ENCODE assay signal across 20 mouse cellular contexts in the genomic region with DNA sequence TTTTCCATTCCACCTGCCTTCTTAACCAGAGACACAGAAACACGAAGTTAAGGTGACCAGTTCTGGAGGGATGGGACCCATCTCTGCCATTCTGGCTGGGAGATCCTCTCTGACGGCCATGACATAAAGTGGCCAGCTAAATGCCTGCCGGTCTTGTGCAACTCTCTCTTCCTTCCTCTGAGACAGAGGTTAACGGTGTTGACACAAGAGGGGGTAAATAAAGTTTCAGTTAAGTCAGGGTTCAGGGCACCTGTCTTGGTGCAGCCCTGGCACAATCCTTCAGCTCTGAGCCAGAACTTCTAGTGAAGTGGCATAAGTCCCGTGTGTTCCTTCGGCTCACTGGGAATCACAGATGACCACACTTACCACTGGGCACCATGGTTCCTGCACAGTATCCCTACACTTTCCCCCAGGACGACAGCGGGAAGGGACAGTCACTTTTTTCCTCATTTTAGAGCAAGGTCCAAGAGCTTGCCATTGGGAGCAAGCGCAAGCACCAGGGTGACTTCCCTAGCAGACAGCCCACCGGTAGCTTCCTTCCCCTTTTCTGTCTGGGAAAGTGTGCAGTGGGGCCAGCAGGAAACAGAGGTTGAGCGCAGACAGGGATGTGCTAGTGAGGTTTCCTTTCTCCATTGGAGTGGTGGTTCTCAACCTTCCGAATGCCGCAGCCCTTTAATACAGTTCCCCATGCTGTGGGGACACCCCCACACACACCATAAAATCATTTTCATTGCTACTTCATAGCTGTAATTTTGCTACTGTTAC. TPM values are rescaled to one million over a fixed set of nuclear protein-coding genes. Genes with fewer than 3 reads are reported as not detected.
DNase-seq lines count a peak whose midpoint lies in the region; ATAC-seq and TF ChIP-seq lines count a peak whose summit lies in the region.
"Had no signal": no experiment of that assay in that cellular context is flagged by ENCODE, and none has a peak within 500 bp of the region (broad histone marks: within the 10 kb centered on the region; RNA-seq: fewer than 3 reads in every experiment).

No protein-coding gene starts in this region.

- peaks cover 0 to 6% of the 10 kb centered on the region in 2 experiments; a peak in 2 of 4 replicates for H3K36me3 ChIP-seq in MEL (ENCODE audit: control insufficient read depth in 1 of 2, insufficient read depth in 2 of 2, low read length in 2 of 2)
- H3K36me3 ChIP-seq in liver, postnatal 0 days (replicated peaks; ENCODE audit: insufficient read depth, low read length), result no peaks in the 10 kb centered on the region
- H3K36me3 ChIP-seq in midbrain, embryonic 14.5 days (ENCODE audit: control insufficient read depth, insufficient read depth, low read length), result no peaks in the 10 kb centered on the region
- H3K36me3 ChIP-seq in hindbrain, embryonic 12.5 days, result no peaks in the 10 kb centered on the region
- H3K36me3 ChIP-seq: embryonic facial prominence, embryonic 10.5 days; G1E; intestine, embryonic 15.5 days; midbrain, embryonic 15.5 days had no signal

- H3K27ac ChIP-seq in MEL (ENCODE audit: control insufficient read depth, low read depth, low read length), result no peak overlapping the region
- peak overlapping the region; percentile 67 for H3K27ac ChIP-seq in liver, postnatal 0 days (ENCODE audit: low read depth)
- no peak overlapping the region for H3K27ac ChIP-seq in midbrain, embryonic 14.5 days (replicated peaks; ENCODE audit: low read depth, low read length)
- H3K27ac ChIP-seq in hindbrain, embryonic 12.5 days, result no peak overlapping the region
- no peak overlapping the region for H3K27ac ChIP-seq in left cerebral cortex, adult 2 months
- H3K27ac ChIP-seq: embryonic facial prominence, embryonic 10.5 days; hindbrain, embryonic 14.5 days; intestine, embryonic 15.5 days; kidney, postnatal 0 days; layer of hippocampus, adult 2 months; midbrain, embryonic 15.5 days had no signal

- DNase-seq in 416B (ENCODE audit: low read depth) (peak; percentile 80), MEL (ENCODE audit: low read depth, low spot score) (peak; percentile 49), liver (peak; percentile 20)
- peak; percentile 23 for DNase-seq in liver, postnatal 0 days
- DNase-seq in midbrain, embryonic 14.5 days, result no peak
- DNase-seq in left cerebral cortex, adult 2 months (ENCODE audit: extremely low spot score in 1 of 2, low spot score in 2 of 2), result no peak
- DNase-seq: cerebellum, adult 18-20 months; cerebellum, postnatal 36 days; heart, postnatal 10 days; thymus, postnatal 4 days had no signal

- H3K9me3 ChIP-seq in MEL (replicated peaks; ENCODE audit: insufficient read depth, low read length), result no peaks in the 10 kb centered on the region
- no peaks in the 10 kb centered on the region for H3K9me3 ChIP-seq in liver, postnatal 0 days (ENCODE audit: low read length)
- H3K9me3 ChIP-seq in midbrain, embryonic 14.5 days (ENCODE audit: control insufficient read depth, low read length), result no peaks in the 10 kb centered on the region
- peaks cover 4% of the 10 kb centered on the region; the same call in 1 of the 2 replicates for H3K9me3 ChIP-seq in hindbrain, embryonic 12.5 days (replicated peaks)
- H3K9me3 ChIP-seq: intestine, embryonic 15.5 days; midbrain, embryonic 15.5 days had no signal

- intact Hi-C loops in left cerebral cortex, adult 2 months (cut with DNase I), result no loop called here

- WGBS in liver, postnatal 0 days (ENCODE audit: insufficient replicate concordance), result 29% methylated on average over 13 of the region's 13 CpGs
- WGBS in midbrain, embryonic 14.5 days, result 90% methylated on average over 13 of the region's 13 CpGs
- WGBS in hindbrain, embryonic 12.5 days, result 87% methylated on average over 13 of the region's 13 CpGs

- peak; percentile 64 for ATAC-seq in liver, postnatal 0 days
- no peak for ATAC-seq in midbrain, embryonic 14.5 days (ENCODE audit: low FRiP score, low TSS enrichment)
- ATAC-seq in hindbrain, embryonic 12.5 days (ENCODE audit: low FRiP score), result no peak
- ATAC-seq: CD4-positive, CD25-positive, alpha-beta regulatory T cell, adult 4 months; forebrain, embryonic 14.5 days; intestine, embryonic 15.5 days; midbrain, embryonic 15.5 days had no signal

- TF ChIP-seq EP300 in MEL (IDR thresholded peaks at IDR 0.05; ENCODE audit: low read depth in 1 of 2, low read length in 2 of 2), result no peak
- TF ChIP-seq EP300 in liver, postnatal 0 days (IDR thresholded peaks at IDR 0.05; ENCODE audit: low read depth), result no peak

- no peaks in the 10 kb centered on the region for H3K79me2 ChIP-seq in MEL (ENCODE audit: control insufficient read depth, insufficient read depth, low read length, poor library complexity)

- no peak for TF ChIP-seq POLR2A in MEL (IDR thresholded peaks at IDR 0.05; ENCODE audit: control insufficient read depth in 1 of 2, insufficient read depth in 1 of 2, low read depth in 1 of 2, low read length in 2 of 2, poor library complexity in 1 of 2)

- no peak for TF ChIP-seq CTCF in MEL (IDR thresholded peaks at IDR 0.05 in 2 of 3, conservative IDR thresholded peaks at IDR 0.05 in 1 of 3; ENCODE audit: control insufficient read depth in 1 of 3, insufficient read depth in 1 of 3, low read depth in 2 of 3, low read length in 3 of 3, poor library complexity in 1 of 3, severe bottlenecking in 1 of 3)
- no peak for TF ChIP-seq CTCF in liver, postnatal 0 days (IDR thresholded peaks at IDR 0.05; ENCODE audit: low read depth)
- TF ChIP-seq CTCF in left cerebral cortex, adult 2 months (IDR thresholded peaks at IDR 0.05), result no peak

- TF ChIP-seq RAD21 in MEL (IDR thresholded peaks at IDR 0.05; ENCODE audit: low read depth, low read length), result no peak

- H3K4me3 ChIP-seq in MEL (ENCODE audit: control insufficient read depth in 1 of 2, insufficient read depth in 1 of 2, low read depth in 2 of 2, low read length in 2 of 2), result no peak overlapping the region
- H3K4me3 ChIP-seq in liver, postnatal 0 days (ENCODE audit: low read depth, low read length), result no peak overlapping the region
- no peak overlapping the region for H3K4me3 ChIP-seq in midbrain, embryonic 14.5 days (replicated peaks; ENCODE audit: low read depth, low read length)
- no peak overlapping the region for H3K4me3 ChIP-seq in hindbrain, embryonic 12.5 days
- H3K4me3 ChIP-seq in left cerebral cortex, adult 2 months, result no peak overlapping the region
- H3K4me3 ChIP-seq: embryonic facial prominence, embryonic 10.5 days; intestine, embryonic 15.5 days; layer of hippocampus, adult 2 months; midbrain, embryonic 15.5 days had no signal

- H3K27me3 ChIP-seq in MEL (ENCODE audit: control insufficient read depth in 1 of 2, insufficient read depth in 2 of 2, low read length in 2 of 2), result no peaks in the 10 kb centered on the region
- no peaks in the 10 kb centered on the region for H3K27me3 ChIP-seq in liver, postnatal 0 days (ENCODE audit: insufficient read depth, low read length)
- no peaks in the 10 kb centered on the region for H3K27me3 ChIP-seq in midbrain, embryonic 14.5 days (ENCODE audit: control insufficient read depth, insufficient read depth, low read length)
- H3K27me3 ChIP-seq in hindbrain, embryonic 12.5 days, result no peaks in the 10 kb centered on the region
- H3K27me3 ChIP-seq: intestine, embryonic 15.5 days; midbrain, embryonic 15.5 days had no signal

- no peak overlapping the region for H3K9ac ChIP-seq in MEL (ENCODE audit: control insufficient read depth, low read depth, low read length, poor library complexity, severe bottlenecking)
- H3K9ac ChIP-seq in liver, postnatal 0 days (replicated peaks), result no peak overlapping the region
- H3K9ac ChIP-seq in midbrain, embryonic 14.5 days (replicated peaks; ENCODE audit: low read length), result no peak overlapping the region
- H3K9ac ChIP-seq in hindbrain, embryonic 12.5 days, result no peak overlapping the region
- H3K9ac ChIP-seq: hindbrain, embryonic 14.5 days; intestine, embryonic 15.5 days; midbrain, embryonic 15.5 days had no signal

- peaks cover 8 to 16% of the 10 kb centered on the region in 2 experiments for H3K4me1 ChIP-seq in MEL (ENCODE audit: control insufficient read depth in 1 of 2, insufficient read depth in 2 of 2, low read length in 2 of 2)
- H3K4me1 ChIP-seq in liver, postnatal 0 days (ENCODE audit: insufficient read depth), result peaks cover 18% of the 10 kb centered on the region
- H3K4me1 ChIP-seq in midbrain, embryonic 14.5 days (ENCODE audit: control insufficient read depth, insufficient read depth, low read length), result no peaks in the 10 kb centered on the region
- H3K4me1 ChIP-seq in hindbrain, embryonic 12.5 days, result no peaks in the 10 kb centered on the region
- H3K4me1 ChIP-seq: intestine, embryonic 15.5 days; midbrain, embryonic 15.5 days had no signal

- peak overlapping the region; percentile 51 for H3K4me2 ChIP-seq in liver, postnatal 0 days (ENCODE audit: low read depth, low read length)
- H3K4me2 ChIP-seq in midbrain, embryonic 14.5 days (ENCODE audit: low read length), result no peak overlapping the region
- no peak overlapping the region for H3K4me2 ChIP-seq in hindbrain, embryonic 12.5 days (replicated peaks)
- H3K4me2 ChIP-seq: hindbrain, embryonic 14.5 days; intestine, embryonic 15.5 days; midbrain, embryonic 15.5 days had no signal

TF ChIP-seq in MEL, 35 proteins besides CTCF, POLR2A, EP300 and RAD21 (continues in another document):
- TF ChIP-seq CHD1 (IDR thresholded peaks at IDR 0.05; ENCODE audit: low read depth, low read length) (no peak), SMC3 (IDR thresholded peaks at IDR 0.05; ENCODE audit: low read depth, low read length) (no peak), NRF1 (IDR thresholded peaks at IDR 0.05; ENCODE audit: insufficient read depth, low read depth, low read length, poor library complexity, severe bottlenecking) (no peak), TCF12 (IDR thresholded peaks at IDR 0.05; ENCODE audit: low read depth, low read length) (no peak), POLR2AphosphoS5 (IDR thresholded peaks at IDR 0.05; ENCODE audit: borderline replicate concordance, low read depth, low read length) (no peak), CHD2 (IDR thresholded peaks at IDR 0.05; ENCODE audit: low read length) (no peak), GABPA (IDR thresholded peaks at IDR 0.05; ENCODE audit: low read depth, low read length) (no peak), NELFE (IDR thresholded peaks at IDR 0.05; ENCODE audit: low read depth, low read length) (no peak), TAL1 (IDR thresholded peaks at IDR 0.05; ENCODE audit: low read length) (no peak), MYB (IDR thresholded peaks at IDR 0.05; ENCODE audit: low read depth, low read length) (no peak), MAX (IDR thresholded peaks at IDR 0.05; ENCODE audit: low read length) (no peak), UBTF (IDR thresholded peaks at IDR 0.05; ENCODE audit: borderline replicate concordance, insufficient read depth, low read depth, low read length) (no peak)

RNA-seq across cellular contexts. Expression of gene Fry, which starts 58.0 kb away (rescaled TPM):
- 2.3 TPM in 2 replicates for total RNA-seq in MEL (2012; rRNA removed)
- polyA plus RNA-seq in MEL (2012; ENCODE audit: insufficient read depth in 1 of 2, insufficient read length in 2 of 2, low read depth in 1 of 2, low replicate concordance in 2 of 2, missing spikeins in 1 of 2), result 1 to 10 TPM in 1 of 2 experiments, not detected in 1; 1.9 TPM
- polyA plus RNA-seq in liver, postnatal 0 days (2015; fragmentation: Nextera tagmentation; extraction: Ambion mirVana), result 2.0 and 3.2 TPM in 2 replicates
- polyA plus RNA-seq in midbrain, embryonic 14.5 days (2014; fragmentation: Nextera tagmentation; extraction: Ambion mirVana), result 65.9 and 68.5 TPM in 2 replicates
- 27.9 and 30.1 TPM in 2 replicates for polyA plus RNA-seq in hindbrain, embryonic 12.5 days (2016; fragmentation: Nextera tagmentation; extraction: Ambion mirVana)
- 100 to 1,000 TPM; 194 to 203 TPM for total RNA-seq in left cerebral cortex, adult 2 months (2021)

Comparison
In these comparisons a context has a peak if more than half of its experiments do, and no peak if none do; other contexts are left out.
1. DNase-seq: peak in 416B (single experiment), MEL (single experiment), liver (single experiment) and liver, postnatal 0 days (single experiment); none in midbrain, embryonic 14.5 days (single experiment) and left cerebral cortex, adult 2 months (0 of 2).